Mouse (Mus musculus): Measurements from ENCODE around the gene Upk3a. TPM values are rescaled to one million over a fixed set of nuclear protein-coding genes. Genes with fewer than 3 reads are reported as not detected.

Gene Upk3a
- 65.9 and 74.8 TPM in 2 replicates for polyA plus RNA-seq (2015; fragmentation: Nextera tagmentation; extraction: Ambion mirVana)

DNA sequence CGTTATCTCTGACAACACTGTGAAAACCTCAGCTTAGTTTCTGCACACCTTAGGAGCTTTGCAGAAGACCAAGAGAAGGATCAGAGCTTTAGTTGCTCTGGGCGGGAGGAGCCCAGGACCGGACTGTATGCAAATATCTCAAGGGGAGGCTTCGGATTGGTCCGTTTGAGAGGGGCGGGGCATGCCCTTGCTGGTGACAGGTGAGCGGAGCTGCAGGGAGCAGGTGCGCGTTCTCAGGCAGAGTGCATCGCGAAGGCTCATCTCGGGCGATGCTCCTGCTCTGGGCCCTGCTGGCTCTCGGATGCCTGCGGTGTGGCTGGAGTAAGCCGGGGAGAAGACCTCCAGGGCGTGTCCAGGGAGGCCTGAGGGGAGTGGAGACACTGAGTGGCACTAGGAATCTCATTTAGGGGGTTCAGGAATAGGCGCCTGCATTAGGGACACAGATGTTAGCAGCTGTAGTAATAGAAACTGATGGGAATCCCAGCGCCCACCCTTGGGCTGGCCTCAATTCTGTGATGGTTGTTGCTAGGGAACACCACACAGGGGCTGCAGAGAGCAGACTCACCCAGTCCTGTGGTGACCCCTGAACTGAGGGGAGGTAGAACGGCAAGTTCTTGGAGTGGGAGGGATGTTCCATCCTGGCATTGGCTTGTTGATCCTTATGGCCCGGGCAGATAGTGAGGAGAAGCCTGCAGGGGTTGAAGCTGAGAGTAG, at the start of gene Upk3a:
Gene Upk3a, plus strand, starts transcription at position 191 of the 714 bp plus-strand sequence.
- 6% methylated on average over 21 of the region's 21 CpGs for WGBS
- no peaks in the 10 kb centered on the region for H3K36me3 ChIP-seq (ENCODE audit: insufficient read depth, low read length)
- no peak within 1 kb of the TSS for H3K9ac ChIP-seq (replicated peaks; ENCODE audit: low read length)
- ATAC-seq (ENCODE audit: low FRiP score, low TSS enrichment): peak; percentile 78; the same call in 1 of the 2 replicates
- no peak within 1 kb of the TSS for H3K27ac ChIP-seq (ENCODE audit: low read length)
- H3K4me3 ChIP-seq (ENCODE audit: low read length): no peak within 1 kb of the TSS
- H3K27me3 ChIP-seq (ENCODE audit: insufficient read depth, low read length): peaks cover 9% of the 10 kb centered on the region
- H3K9me3 ChIP-seq (ENCODE audit: low read length): no peaks in the 10 kb centered on the region
- H3K4me1 ChIP-seq (ENCODE audit: insufficient read depth, low read length): peaks cover 4% of the 10 kb centered on the region
- 0 out of 2 replicates have a peak within 1 kb of the TSS, but pooled peaks have one; percentile 9 for H3K4me2 ChIP-seq (replicated peaks; ENCODE audit: low read depth, low read length)

GRCm38 (mm10) chr15:84968534-84968933, 48.4 kb upstream of the Upk3a start:
- Histone ChIP-seq H3K4me2 (replicated peaks; ENCODE audit: low read depth, low read length) (no peak overlapping the region), H3K4me3 (ENCODE audit: low read length) (no peak overlapping the region), H3K36me3 (ENCODE audit: insufficient read depth, low read length) (no peaks in the 10 kb centered on the region), H3K9me3 (ENCODE audit: low read length) (no peaks in the 10 kb centered on the region), H3K27me3 (ENCODE audit: insufficient read depth, low read length) (no peaks in the 10 kb centered on the region), H3K4me1 (ENCODE audit: insufficient read depth, low read length) (no peaks in the 10 kb centered on the region), H3K9ac (replicated peaks; ENCODE audit: low read length) (no peak overlapping the region), H3K27ac (ENCODE audit: low read length) (no peak overlapping the region)
- WGBS: 94% methylated on average over 4 of the region's 4 CpGs
- ATAC-seq (ENCODE audit: low FRiP score, low TSS enrichment): no peak

GRCm38 (mm10) chr15:84972860-84973543, 43.9 kb upstream of the Upk3a start:
- Histone ChIP-seq H3K9ac (replicated peaks; ENCODE audit: low read length) (no peak overlapping the region), H3K4me3 (ENCODE audit: low read length) (no peak overlapping the region), H3K27me3 (ENCODE audit: insufficient read depth, low read length) (no peaks in the 10 kb centered on the region), H3K27ac (ENCODE audit: low read length) (no peak overlapping the region), H3K36me3 (ENCODE audit: insufficient read depth, low read length) (no peaks in the 10 kb centered on the region), H3K4me2 (replicated peaks; ENCODE audit: low read depth, low read length) (no peak overlapping the region), H3K9me3 (ENCODE audit: low read length) (no peaks in the 10 kb centered on the region), H3K4me1 (ENCODE audit: insufficient read depth, low read length) (no peaks in the 10 kb centered on the region)
- ATAC-seq (ENCODE audit: low FRiP score, low TSS enrichment): no peak
- 74% methylated on average over 8 of the region's 8 CpGs for WGBS

DNA sequence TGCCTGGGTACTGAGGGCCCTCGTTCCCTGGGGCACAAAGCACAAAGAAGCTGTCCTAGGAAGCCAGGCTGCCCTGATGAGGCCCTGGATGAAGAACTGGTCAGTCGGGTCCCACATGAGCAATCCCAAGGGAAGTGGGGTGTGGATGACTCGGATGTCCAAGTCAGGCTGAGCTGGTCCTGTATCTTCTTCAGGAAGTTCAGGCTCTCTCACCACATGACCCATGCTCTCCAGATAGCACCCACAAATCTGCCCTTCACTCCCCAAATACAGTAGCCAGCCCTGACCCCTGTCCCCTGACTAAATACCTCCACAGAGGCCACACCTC, 43.4 kb upstream of the Upk3a start:
- Histone ChIP-seq H3K9ac (replicated peaks; ENCODE audit: low read length) (no peak overlapping the region), H3K4me1 (ENCODE audit: insufficient read depth, low read length) (no peaks in the 10 kb centered on the region), H3K36me3 (ENCODE audit: insufficient read depth, low read length) (no peaks in the 10 kb centered on the region), H3K4me3 (ENCODE audit: low read length) (no peak overlapping the region), H3K4me2 (replicated peaks; ENCODE audit: low read depth, low read length) (no peak overlapping the region), H3K27me3 (ENCODE audit: insufficient read depth, low read length) (no peaks in the 10 kb centered on the region), H3K9me3 (ENCODE audit: low read length) (no peaks in the 10 kb centered on the region), H3K27ac (ENCODE audit: low read length) (no peak overlapping the region)
- WGBS: 62% methylated on average over 3 of the region's 3 CpGs
- ATAC-seq (ENCODE audit: low FRiP score, low TSS enrichment): no peak

DNA sequence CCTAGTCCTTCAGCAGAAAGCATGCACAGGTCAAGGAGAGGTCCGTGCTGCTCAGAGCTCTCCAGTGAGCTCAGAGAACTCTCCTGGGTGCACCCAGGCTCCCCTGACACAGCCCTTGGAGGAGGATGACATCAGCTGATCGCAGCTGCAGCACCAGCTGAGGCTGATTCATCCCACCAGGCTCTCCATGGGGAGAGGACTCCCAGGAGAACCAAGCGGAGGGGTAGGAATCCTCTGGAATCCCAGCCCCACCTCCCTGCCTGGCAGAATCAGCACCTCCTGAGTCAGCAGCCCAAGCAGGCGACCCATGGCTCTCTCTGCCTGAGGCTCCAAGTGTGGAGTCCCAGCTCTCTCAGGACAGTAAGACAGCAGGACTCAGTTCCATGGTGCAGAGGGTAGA, 41.2 kb upstream of the Upk3a start:
- Histone ChIP-seq H3K4me2 (replicated peaks; ENCODE audit: low read depth, low read length) (no peak overlapping the region), H3K27me3 (ENCODE audit: insufficient read depth, low read length) (no peaks in the 10 kb centered on the region), H3K27ac (ENCODE audit: low read length) (no peak overlapping the region), H3K4me1 (ENCODE audit: insufficient read depth, low read length) (no peaks in the 10 kb centered on the region), H3K9me3 (ENCODE audit: low read length) (no peaks in the 10 kb centered on the region), H3K9ac (replicated peaks; ENCODE audit: low read length) (no peak overlapping the region), H3K4me3 (ENCODE audit: low read length) (no peak overlapping the region), H3K36me3 (ENCODE audit: insufficient read depth, low read length) (no peaks in the 10 kb centered on the region)
- ATAC-seq (ENCODE audit: low FRiP score, low TSS enrichment): 0 out of 2 replicates have a peak, but pooled peaks have one; percentile 53
- 32% methylated on average over 4 of the region's 4 CpGs for WGBS

GRCm38 (mm10) chr15:84981609-84982313, 35.2 kb upstream of the Upk3a start:
- Histone ChIP-seq H3K36me3 (ENCODE audit: insufficient read depth, low read length) (no peaks in the 10 kb centered on the region), H3K4me3 (ENCODE audit: low read length) (no peak overlapping the region), H3K9ac (replicated peaks; ENCODE audit: low read length) (no peak overlapping the region), H3K27ac (ENCODE audit: low read length) (no peak overlapping the region), H3K4me1 (ENCODE audit: insufficient read depth, low read length) (peaks cover 7% of the 10 kb centered on the region), H3K9me3 (ENCODE audit: low read length) (no peaks in the 10 kb centered on the region), H3K27me3 (ENCODE audit: insufficient read depth, low read length) (no peaks in the 10 kb centered on the region), H3K4me2 (replicated peaks; ENCODE audit: low read depth, low read length) (no peak overlapping the region)
- 76% methylated on average over 9 of the region's 9 CpGs for WGBS
- no peak for ATAC-seq (ENCODE audit: low FRiP score, low TSS enrichment)

GRCm38 (mm10) chr15:84982888-84983287, 34.1 kb upstream of the Upk3a start:
- H3K27ac ChIP-seq (ENCODE audit: low read length): no peak overlapping the region
- WGBS: 63% methylated on average over 3 of the region's 3 CpGs
- ATAC-seq (ENCODE audit: low FRiP score, low TSS enrichment): no peak

GRCm38 (mm10) chr15:84983721-84984120, 33.2 kb upstream of the Upk3a start:
- WGBS: 76% methylated on average over 7 of the region's 7 CpGs
- Histone ChIP-seq H3K9me3 (ENCODE audit: low read length) (no peaks in the 10 kb centered on the region), H3K36me3 (ENCODE audit: insufficient read depth, low read length) (no peaks in the 10 kb centered on the region), H3K4me3 (ENCODE audit: low read length) (no peak overlapping the region), H3K4me1 (ENCODE audit: insufficient read depth, low read length) (peaks cover 16% of the 10 kb centered on the region), H3K27ac (ENCODE audit: low read length) (no peak overlapping the region), H3K9ac (replicated peaks; ENCODE audit: low read length) (no peak overlapping the region), H3K27me3 (ENCODE audit: insufficient read depth, low read length) (no peaks in the 10 kb centered on the region), H3K4me2 (replicated peaks; ENCODE audit: low read depth, low read length) (no peak overlapping the region)
- ATAC-seq (ENCODE audit: low FRiP score, low TSS enrichment): no peak

More at GRCm38 (mm10) chr15:84982888-84983287, 34.1 kb upstream of the Upk3a start:
- Histone ChIP-seq H3K9me3 (ENCODE audit: low read length) (no peaks in the 10 kb centered on the region), H3K4me1 (ENCODE audit: insufficient read depth, low read length) (peaks cover 11% of the 10 kb centered on the region), H3K27me3 (ENCODE audit: insufficient read depth, low read length) (no peaks in the 10 kb centered on the region), H3K36me3 (ENCODE audit: insufficient read depth, low read length) (no peaks in the 10 kb centered on the region), H3K9ac (replicated peaks; ENCODE audit: low read length) (no peak overlapping the region), H3K4me3 (ENCODE audit: low read length) (no peak overlapping the region), H3K4me2 (replicated peaks; ENCODE audit: low read depth, low read length) (no peak overlapping the region)

DNA sequence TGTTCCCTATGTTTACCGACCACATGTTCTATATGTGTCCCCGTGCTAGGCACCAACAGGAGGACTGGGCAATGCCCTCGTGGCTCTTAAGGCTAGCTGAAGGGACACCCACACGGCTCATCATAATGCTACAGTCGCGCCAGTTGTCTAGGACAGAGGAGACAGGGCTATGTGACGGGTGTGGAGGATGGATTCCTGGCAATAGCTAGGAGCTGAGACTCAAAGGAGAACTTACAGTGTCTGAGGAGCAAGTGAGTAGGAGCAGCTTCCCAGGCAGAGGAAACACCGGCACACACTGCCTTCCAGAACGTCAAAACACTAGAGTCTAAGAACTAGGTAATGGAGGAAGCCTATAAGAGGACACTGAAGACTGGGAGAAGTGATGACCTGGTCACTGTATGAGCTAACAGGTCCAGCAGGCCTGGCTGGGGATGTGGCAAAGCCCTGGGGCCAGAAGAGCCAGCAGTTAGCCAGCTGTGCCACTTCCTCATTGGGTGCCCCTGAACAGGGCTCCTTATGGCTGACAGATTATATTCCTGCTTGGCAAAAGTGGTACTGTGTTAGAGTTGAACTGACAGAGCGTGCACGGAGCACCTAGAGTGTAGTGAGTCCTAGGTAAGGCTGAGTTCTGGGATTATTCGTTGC, 31.3 kb upstream of the Upk3a start:
- Histone ChIP-seq H3K9ac (replicated peaks; ENCODE audit: low read length) (no peak overlapping the region), H3K27ac (ENCODE audit: low read length) (no peak overlapping the region), H3K4me1 (ENCODE audit: insufficient read depth, low read length) (peaks cover 19% of the 10 kb centered on the region), H3K9me3 (ENCODE audit: low read length) (no peaks in the 10 kb centered on the region), H3K36me3 (ENCODE audit: insufficient read depth, low read length) (no peaks in the 10 kb centered on the region), H3K4me2 (replicated peaks; ENCODE audit: low read depth, low read length) (no peak overlapping the region), H3K4me3 (ENCODE audit: low read length) (no peak overlapping the region), H3K27me3 (ENCODE audit: insufficient read depth, low read length) (no peaks in the 10 kb centered on the region)
- 90% methylated on average over 12 of the region's 12 CpGs for WGBS
- no peak for ATAC-seq (ENCODE audit: low FRiP score, low TSS enrichment)

Data from kidney, embryonic 16.5 days (tissue).